Mouse (Mus musculus): Measurements from ENCODE around the gene Ovol2.
A peak's percentile ranks its signal among the peaks of the same experiment; 100 is the strongest.

Gene Ovol2

GRCm38 (mm10) chr2:144267731-144268015 is 64.3 kb downstream of the Ovol2 start:
- Histone ChIP-seq H3K27me3 (ENCODE audit: control insufficient read depth, insufficient read depth, low read length, poor library complexity, severe bottlenecking) (no peaks in the 10 kb centered on the region), H3K36me3 (ENCODE audit: control insufficient read depth, insufficient read depth, low read length, poor library complexity, severe bottlenecking) (peaks cover 9% of the 10 kb centered on the region; the same call in 1 of the 2 replicates)
- DNase-seq (ENCODE audit: low read depth, low spot score): peak; percentile 91

GRCm38 (mm10) chr2:144267004-144267730 is 64.8 kb downstream of the Ovol2 start:
- no peaks in the 10 kb centered on the region for H3K27me3 ChIP-seq (ENCODE audit: control insufficient read depth, insufficient read depth, low read length, poor library complexity, severe bottlenecking)
- peaks cover 10% of the 10 kb centered on the region; the same call in 1 of the 2 replicates for H3K36me3 ChIP-seq (ENCODE audit: control insufficient read depth, insufficient read depth, low read length, poor library complexity, severe bottlenecking)
- no peak for DNase-seq (ENCODE audit: low read depth, low spot score)

GRCm38 (mm10) chr2:144265916-144266683 is 65.8 kb downstream of the Ovol2 start:
- Histone ChIP-seq H3K36me3 (ENCODE audit: control insufficient read depth, insufficient read depth, low read length, poor library complexity, severe bottlenecking) (peaks cover 14% of the 10 kb centered on the region), H3K27me3 (ENCODE audit: control insufficient read depth, insufficient read depth, low read length, poor library complexity, severe bottlenecking) (no peaks in the 10 kb centered on the region)
- peak; percentile 62 for DNase-seq (ENCODE audit: low read depth, low spot score)

GRCm38 (mm10) chr2:144265120-144265488 is 66.8 kb downstream of the Ovol2 start:
- H3K36me3 ChIP-seq (ENCODE audit: control insufficient read depth, insufficient read depth, low read length, poor library complexity, severe bottlenecking): peaks cover 21% of the 10 kb centered on the region
- H3K27me3 ChIP-seq (ENCODE audit: control insufficient read depth, insufficient read depth, low read length, poor library complexity, severe bottlenecking): no peaks in the 10 kb centered on the region
- DNase-seq (ENCODE audit: low read depth, low spot score): no peak

- Histone ChIP-seq H3K36me3 (ENCODE audit: control insufficient read depth, insufficient read depth, low read length, poor library complexity, severe bottlenecking) (peaks cover 24% of the 10 kb centered on the region), H3K27me3 (ENCODE audit: control insufficient read depth, insufficient read depth, low read length, poor library complexity, severe bottlenecking) (no peaks in the 10 kb centered on the region)
- DNase-seq (ENCODE audit: low read depth, low spot score): peak; percentile 50
Observed at GRCm38 (mm10) chr2:144264398-144265119, 67.4 kb downstream of the Ovol2 start.

- no peak for DNase-seq (ENCODE audit: low read depth, low spot score)
- Histone ChIP-seq H3K36me3 (ENCODE audit: control insufficient read depth, insufficient read depth, low read length, poor library complexity, severe bottlenecking) (peaks cover 33% of the 10 kb centered on the region), H3K27me3 (ENCODE audit: control insufficient read depth, insufficient read depth, low read length, poor library complexity, severe bottlenecking) (no peaks in the 10 kb centered on the region)
Observed at GRCm38 (mm10) chr2:144262837-144263236, 69.1 kb downstream of the Ovol2 start.

All from splenic B cell, adult 2 months (primary cell).